Mouse (Mus musculus) heart, adult 2 months (tissue): ENCODE measurements at regions not wholly inside any gene's neighbourhood (a gene's known extent, or its start where the extent isn't known, plus 50 kb on each side); places are given as distances from the start of the nearest gene placed in this dataset.
"Not testable (repeated sequence)": the region's sequence is repeated elsewhere in the genome, so short reads cannot be mapped to it uniquely, and the experiment has no call there.

Experiments
- DNase-seq, 2 experiments: peaks; one replicate each; pipeline ENCODE4 v3.0.0; 2021
- H3K27ac ChIP-seq: fragments of 200-600 bp; 2 replicates; pipeline ENCODE4 v1.8.1; 2022
- H3K27me3 ChIP-seq: fragments of 200-500 bp; 2 replicates; pipeline ENCODE4 v1.6.1; 2012; ENCODE audit warnings: mild to moderate bottlenecking, low read length, inconsistent platforms, mixed read lengths; ENCODE audit not compliant: control insufficient read depth, insufficient read depth
- H3K36me3 ChIP-seq: fragments of 200-500 bp; 2 replicates; pipeline ENCODE4 v1.6.1; 2012; ENCODE audit warnings: low read length, inconsistent platforms; ENCODE audit not compliant: control insufficient read depth, insufficient read depth
- H3K4me1 ChIP-seq: fragments of 200-500 bp; 2 replicates; pipeline ENCODE4 v1.6.1; 2011; ENCODE audit warnings: low read length; ENCODE audit not compliant: control insufficient read depth, insufficient read depth
- H3K4me3 ChIP-seq: fragments of 200-600 bp; 2 replicates; pipeline ENCODE4 v1.8.1; 2022
- H3K79me2 ChIP-seq: fragments of 200-500 bp; replicated peaks from 2 replicates; pipeline ENCODE4 v1.6.1; 2012; ENCODE audit warnings: mild to moderate bottlenecking, inconsistent platforms, low read length, moderate library complexity, mixed read lengths; ENCODE audit not compliant: control insufficient read depth, insufficient read depth
- H3K9ac ChIP-seq: fragments of 200-500 bp; 2 replicates; pipeline ENCODE4 v1.6.1; 2012; ENCODE audit warnings: low read depth, mild to moderate bottlenecking, control low read depth, inconsistent platforms, low read length, mixed read lengths
- CTCF ChIP-seq: fragments of 200-600 bp; IDR thresholded peaks from 2 replicates; pipeline ENCODE4 v1.8.1; 2022; ENCODE audit warnings: antibody characterized with exemption, mild to moderate bottlenecking, moderate library complexity
- EP300 ChIP-seq: fragments of 200-500 bp; IDR thresholded peaks from 2 replicates; pipeline ENCODE4 v1.6.1; 2011; ENCODE audit warnings: low read depth, low read length, control low read depth; ENCODE audit not compliant: insufficient read depth
- POLR2A ChIP-seq: fragments of 200-500 bp; IDR thresholded peaks from 2 replicates; pipeline ENCODE4 v1.6.1; 2011; ENCODE audit warnings: mild to moderate bottlenecking, low read depth, low read length, control low read depth; ENCODE audit not compliant: insufficient read depth
- WGBS: fragments of 180-500 bp; shearing (Covaris S2); methylation state at CpG from one replicate; pipeline ENCODE4 v1.1.7; 2018; 5-methylcytosine and 5-hydroxymethylcytosine counted together
- intact Hi-C: fragments of 180-260 bp; cut with DNase I; formaldehyde crosslinking; loops from one replicate; pipeline ENCODE4 v1.15.1; 2025

DNA sequence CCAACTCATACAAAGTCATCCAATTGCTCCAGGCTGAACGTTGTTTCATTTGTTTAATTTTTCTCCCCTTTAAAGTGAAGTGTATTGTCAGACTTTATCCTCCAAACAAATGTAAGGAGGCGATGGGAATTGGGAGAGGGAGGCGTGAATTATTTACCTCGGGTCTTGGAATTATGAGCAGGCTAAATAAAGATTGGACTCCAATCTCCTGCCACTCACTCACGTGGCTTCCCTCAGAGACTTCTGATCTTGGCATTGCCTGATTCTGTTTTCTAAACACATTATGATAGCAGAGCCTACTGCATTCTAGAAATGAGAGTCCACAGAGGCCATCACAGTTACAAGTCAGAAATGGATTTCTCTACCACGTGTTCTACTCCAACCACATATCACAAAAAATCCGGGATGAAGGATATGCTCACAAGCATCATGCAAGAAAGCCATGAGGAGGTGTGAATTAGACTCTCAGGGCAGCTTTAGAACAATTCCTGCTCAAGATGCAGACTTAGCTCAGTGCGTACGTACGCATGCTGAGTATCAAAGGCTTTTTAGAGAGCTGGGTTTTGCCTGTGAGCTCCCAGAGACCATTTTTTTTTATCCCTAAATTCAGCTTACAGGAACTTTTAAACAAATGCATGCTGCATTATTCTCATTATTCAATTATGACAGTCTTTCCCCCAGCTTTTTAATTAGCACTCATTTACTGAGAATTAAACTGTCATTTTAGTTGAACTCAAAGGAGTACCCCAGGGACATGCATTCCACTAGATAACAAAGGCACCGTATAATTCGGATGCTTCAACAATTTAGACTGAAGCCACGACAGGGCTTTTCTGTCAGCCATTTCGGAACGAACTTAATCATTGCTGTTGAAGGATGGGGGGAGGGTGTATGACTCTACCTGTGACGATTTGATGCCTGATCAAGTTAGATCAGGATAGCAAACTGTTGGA is 269.2 kb upstream of the Ubash3b start:
- TF ChIP-seq CTCF, result no peak
- TF ChIP-seq EP300, result no peak
- no peak for TF ChIP-seq POLR2A
- intact Hi-C loops, result no loop called here
- H3K4me1 ChIP-seq, result peaks cover 2% of the 10 kb centered on the region; the same call in 1 of the 2 replicates
- no peak overlapping the region for H3K9ac ChIP-seq
- 67% methylated on average over 16 of the region's 16 CpGs for WGBS
- H3K27me3 ChIP-seq, result no peaks in the 10 kb centered on the region
- H3K4me3 ChIP-seq, result no peak overlapping the region
- no peaks in the 10 kb centered on the region for H3K79me2 ChIP-seq
- peak in 1 of 2 experiments; percentile 15 for DNase-seq
- H3K36me3 ChIP-seq, result no peaks in the 10 kb centered on the region; the same call in 1 of the 2 replicates
- no peak overlapping the region; the same call in 1 of the 2 replicates for H3K27ac ChIP-seq

DNA sequence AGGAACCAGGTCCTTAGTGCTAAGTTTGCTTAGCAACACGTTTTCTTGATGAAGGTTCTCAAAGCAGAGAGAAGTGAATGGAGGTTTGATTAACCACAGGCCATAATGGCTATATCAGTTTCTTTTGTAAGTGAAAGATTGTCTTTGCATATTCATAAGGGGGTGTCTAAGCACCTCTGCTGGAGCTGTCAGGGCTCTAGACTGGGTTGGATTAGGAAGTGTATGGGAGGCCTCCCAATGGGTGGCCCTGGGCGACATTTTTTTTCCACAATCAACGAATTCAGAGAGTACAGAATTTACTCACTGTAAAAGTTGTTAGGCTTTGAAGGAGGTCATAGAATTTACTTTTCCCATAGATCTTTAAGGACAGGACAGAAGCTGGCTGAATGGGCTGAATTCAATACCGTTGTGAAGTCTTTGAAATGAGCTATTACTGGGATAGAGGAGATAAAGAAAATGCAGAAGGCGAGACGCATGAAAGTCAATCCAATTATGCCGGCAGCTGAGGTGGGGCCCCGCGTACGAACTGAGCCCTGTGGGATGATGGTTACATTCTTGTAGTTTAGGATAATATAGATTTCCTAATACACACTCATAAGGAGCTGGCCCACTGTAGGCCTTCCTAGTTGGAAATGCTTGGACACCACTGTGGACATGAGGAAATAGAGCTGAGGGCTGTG is 268.4 kb upstream of the Ubash3b start:
- Histone ChIP-seq H3K36me3 (no peaks in the 10 kb centered on the region; the same call in 1 of the 2 replicates), H3K27ac (no peak overlapping the region; the same call in 1 of the 2 replicates), H3K9ac (no peak overlapping the region), H3K27me3 (no peaks in the 10 kb centered on the region), H3K4me3 (no peak overlapping the region), H3K79me2 (no peaks in the 10 kb centered on the region), H3K4me1 (peaks cover 2% of the 10 kb centered on the region; the same call in 1 of the 2 replicates)
- TF ChIP-seq EP300, result no peak
- intact Hi-C loops, result no loop called here
- DNase-seq, result no peak
- WGBS, result 84% methylated on average over 10 of the region's 10 CpGs

DNA sequence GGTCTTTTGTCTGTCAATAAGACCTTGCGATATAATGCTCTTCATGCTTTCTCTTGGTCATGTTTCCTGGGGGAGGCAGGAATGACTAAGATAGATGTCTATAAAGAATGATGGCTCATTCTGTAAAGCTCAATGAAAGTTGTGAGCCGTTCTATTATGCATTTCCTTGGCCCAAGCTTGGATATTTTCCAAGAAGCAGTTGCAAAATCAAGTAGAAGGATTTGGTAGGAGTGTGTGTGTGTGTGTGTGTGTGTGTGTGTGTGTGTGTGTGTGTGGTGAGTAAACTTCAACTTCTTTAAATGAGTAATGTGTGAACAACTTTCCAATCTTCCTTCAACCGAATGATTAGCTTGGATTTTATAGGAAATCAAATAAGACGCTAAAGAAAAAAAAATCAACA is 267.7 kb upstream of the Ubash3b start:
- 86% methylated on average over 4 of the region's 4 CpGs for WGBS
- no peak for DNase-seq
- Histone ChIP-seq H3K9ac (no peak overlapping the region), H3K27ac (no peak overlapping the region), H3K36me3 (no peaks in the 10 kb centered on the region; the same call in 1 of the 2 replicates), H3K4me3 (no peak overlapping the region), H3K4me1 (peaks cover 2% of the 10 kb centered on the region; the same call in 1 of the 2 replicates), H3K27me3 (no peaks in the 10 kb centered on the region), H3K79me2 (no peaks in the 10 kb centered on the region)
- TF ChIP-seq EP300 (no peak), CTCF (no peak), POLR2A (no peak)
- intact Hi-C loops, result no loop called here

DNA sequence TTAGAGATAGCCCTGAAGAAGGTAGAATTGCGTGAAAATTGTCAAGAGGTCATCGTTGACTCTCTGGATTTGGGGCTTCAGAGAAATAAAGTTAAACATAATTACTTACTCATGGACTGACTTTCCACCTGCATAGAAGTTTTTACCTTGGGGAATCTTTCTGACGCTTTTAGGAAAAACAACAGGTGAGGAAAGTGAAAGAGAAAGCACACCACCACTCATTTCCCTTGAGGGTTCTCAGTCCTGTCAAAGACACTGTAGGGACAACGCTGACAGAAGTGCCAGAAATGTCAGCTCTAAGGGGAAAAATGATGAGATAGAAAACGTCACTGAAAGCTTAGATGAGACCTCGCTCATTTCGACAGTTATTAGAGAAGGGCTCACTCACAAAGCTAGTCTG is 265.2 kb upstream of the Ubash3b start:
- no peak for TF ChIP-seq EP300
- TF ChIP-seq CTCF, result no peak
- no peak for TF ChIP-seq POLR2A
- intact Hi-C loops, result no loop called here
- WGBS, result 70% methylated on average over 7 of the region's 7 CpGs

GRCm38 (mm10) chr9:41425225-41425624 is 263.7 kb upstream of the Ubash3b start:
- Histone ChIP-seq H3K36me3 (no peaks in the 10 kb centered on the region), H3K27me3 (no peaks in the 10 kb centered on the region), H3K4me1 (peaks cover 2% of the 10 kb centered on the region; the same call in 1 of the 2 replicates), H3K79me2 (no peaks in the 10 kb centered on the region), H3K9ac (no peak overlapping the region), H3K27ac (no peak overlapping the region), H3K4me3 (no peak overlapping the region)
- intact Hi-C loops, result no loop called here
- WGBS, result 94% methylated on average over 6 of the region's 6 CpGs
- TF ChIP-seq CTCF, result no peak
- TF ChIP-seq EP300, result no peak
- no peak for TF ChIP-seq POLR2A
- DNase-seq, result no peak

More for the DNA sequence above, 265.2 kb upstream of the Ubash3b start:
- Histone ChIP-seq H3K4me1 (peaks cover 2% of the 10 kb centered on the region; the same call in 1 of the 2 replicates), H3K36me3 (no peaks in the 10 kb centered on the region; the same call in 1 of the 2 replicates), H3K4me3 (no peak overlapping the region), H3K27me3 (no peaks in the 10 kb centered on the region), H3K79me2 (no peaks in the 10 kb centered on the region), H3K9ac (no peak overlapping the region), H3K27ac (no peak overlapping the region)
- no peak for DNase-seq

DNA sequence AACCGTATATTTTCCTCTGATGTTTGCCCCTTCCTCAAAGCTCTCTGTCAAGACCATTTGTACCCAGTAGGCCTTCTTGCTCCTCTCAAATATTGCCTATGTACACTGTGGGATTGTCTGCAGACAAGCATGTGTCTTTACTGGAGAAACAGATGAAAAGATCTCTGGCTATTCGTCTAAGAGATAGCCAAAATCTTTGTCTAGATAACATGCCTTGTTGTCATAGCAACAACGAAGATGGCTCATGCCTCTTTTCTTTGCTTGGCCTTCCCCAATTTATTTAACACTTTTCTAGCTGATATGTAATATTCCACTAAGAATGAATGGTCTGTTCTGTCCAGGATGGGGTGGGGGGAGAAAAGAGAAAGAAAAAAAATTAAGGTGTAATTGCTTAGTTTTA is 252.3 kb upstream of the Ubash3b start:
- TF ChIP-seq EP300 (no peak), CTCF (no peak), POLR2A (no peak)
- no peaks in the 10 kb centered on the region for H3K36me3 ChIP-seq
- no peaks in the 10 kb centered on the region for H3K27me3 ChIP-seq
- 76% methylated on average over 3 of the region's 3 CpGs for WGBS
- DNase-seq, result no peak
- H3K4me1 ChIP-seq, result no peaks in the 10 kb centered on the region
- H3K27ac ChIP-seq, result no peak overlapping the region
- no peaks in the 10 kb centered on the region for H3K79me2 ChIP-seq
- no peak overlapping the region for H3K9ac ChIP-seq
- intact Hi-C loops, result no loop called here
- no peak overlapping the region for H3K4me3 ChIP-seq

DNA sequence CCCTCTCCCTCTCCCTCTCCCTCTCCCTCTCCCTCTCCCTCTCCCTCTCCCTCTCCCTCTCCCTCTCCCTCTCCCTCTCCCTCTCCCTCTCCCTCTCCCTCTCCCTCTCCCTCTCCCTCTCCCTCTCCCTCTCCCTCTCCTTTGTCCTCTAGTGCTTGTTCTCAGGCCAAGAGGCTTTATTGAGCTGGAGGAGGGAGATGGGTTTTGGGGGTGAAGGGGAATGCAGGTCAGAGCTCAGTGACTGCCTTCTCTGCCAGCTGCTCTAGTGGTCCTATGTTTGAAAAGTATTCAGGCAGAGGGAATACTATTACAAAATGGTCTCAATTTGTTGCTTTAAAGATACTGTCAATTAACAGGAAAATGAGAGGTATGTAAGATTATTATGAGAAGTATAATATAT is 251.6 kb upstream of the Ubash3b start:
- DNase-seq, H3K27ac ChIP-seq, H3K27me3 ChIP-seq, H3K36me3 ChIP-seq, intact Hi-C loops, H3K79me2 ChIP-seq, H3K4me1 ChIP-seq, H3K9ac ChIP-seq, H3K4me3 ChIP-seq: not testable (repeated sequence)
